Mouse (Mus musculus) cortical plate, adult 2 months (tissue): ENCODE results near the gene Asdurf. TPM values are rescaled to one million over a fixed set of nuclear protein-coding genes. Genes with fewer than 3 reads are reported as not detected.
"Not testable (repeated sequence)": the region's sequence is repeated elsewhere in the genome, so short reads cannot be mapped to it uniquely, and the experiment has no call there.

Experiments
- H3K27ac ChIP-seq: fragments of 200-500 bp; 2 replicates; pipeline ENCODE4 v1.5.1; 2012; ENCODE audit warnings: low read length, control low read depth, inconsistent platforms; ENCODE audit not compliant: insufficient read depth
- H3K4me1 ChIP-seq: fragments of 200-500 bp; 2 replicates; pipeline ENCODE4 v1.6.1; 2011; ENCODE audit warnings: low read length; ENCODE audit not compliant: control insufficient read depth, insufficient read depth
- H3K4me3 ChIP-seq: fragments of 200-500 bp; 2 replicates; pipeline ENCODE4 v1.5.1; 2011; ENCODE audit warnings: mild to moderate bottlenecking, low read length, control low read depth; ENCODE audit not compliant: insufficient read depth
- CTCF ChIP-seq: fragments of 200-500 bp; IDR thresholded peaks from 2 replicates; pipeline ENCODE4 v1.5.1; 2011; ENCODE audit warnings: mild to moderate bottlenecking, control low read depth, low read length; ENCODE audit not compliant: insufficient read depth; ENCODE audit errors: extremely low read depth
- POLR2A ChIP-seq: fragments of 200-500 bp; IDR thresholded peaks from 2 replicates; pipeline ENCODE4 v1.6.1; 2011; ENCODE audit warnings: mild to moderate bottlenecking, low read length, control low read depth; ENCODE audit not compliant: insufficient read depth; ENCODE audit errors: extremely low read depth
- polyA plus RNA-seq: library from polyadenylated mRNA; depleted of rRNA; stranded (reverse); fragments of >200 nt; gene quantifications from 2 replicates; pipeline ENCODE4 v1.2.3, GENCODE M21; 2012; rRNA removed

Gene Asdurf
- polyA plus RNA-seq: not detected in 2 replicates

- peak within 1 kb of the TSS; percentile 73 for H3K4me3 ChIP-seq
- no peaks in the 10 kb centered on the region for H3K4me1 ChIP-seq
- H3K27ac ChIP-seq: peak within 1 kb of the TSS; percentile 45; the same call in 1 of the 2 replicates
- TF ChIP-seq POLR2A: peak; percentile 92
- peak; percentile 25; the same call in 1 of the 2 replicates for TF ChIP-seq CTCF
These were observed at the start of gene Asdurf, which contains the start of the genes Gm28551 and Asnsd1 for GRCm38 (mm10) chr1:53352327-53353261. Gene Asdurf (minus strand): TSS chr1:53352619. Gene Gm28551 (minus strand): TSS chr1:53352667. Gene Asnsd1 (minus strand): TSS chr1:53352752.

GRCm38 (mm10) chr1:53393936-53394760 lies 41.7 kb upstream of the Asdurf start:
- not testable (repeated sequence) for H3K4me1 ChIP-seq, H3K27ac ChIP-seq, H3K4me3 ChIP-seq

- TF ChIP-seq POLR2A: no peak
- TF ChIP-seq CTCF: no peak
- H3K4me1 ChIP-seq: no peaks in the 10 kb centered on the region
- H3K27ac ChIP-seq: no peak overlapping the region
- no peak overlapping the region for H3K4me3 ChIP-seq
These were observed 36.3 kb upstream of the Asdurf start for GRCm38 (mm10) chr1:53388762-53389161.

GRCm38 (mm10) chr1:53384085-53384688 lies 31.8 kb upstream of the Asdurf start:
- no peak overlapping the region for H3K4me3 ChIP-seq
- H3K4me1 ChIP-seq: no peaks in the 10 kb centered on the region
- H3K27ac ChIP-seq: no peak overlapping the region
- TF ChIP-seq POLR2A: no peak
- no peak for TF ChIP-seq CTCF

GRCm38 (mm10) chr1:53377731-53378130 lies 25.3 kb upstream of the Asdurf start:
- Histone ChIP-seq H3K27ac (no peak overlapping the region), H3K4me3 (no peak overlapping the region), H3K4me1 (no peaks in the 10 kb centered on the region)
- TF ChIP-seq POLR2A (no peak), CTCF (no peak)

- H3K4me1 ChIP-seq, H3K4me3 ChIP-seq: not testable (repeated sequence)
These were observed 23.5 kb upstream of the Asdurf start for GRCm38 (mm10) chr1:53375965-53376364.

GRCm38 (mm10) chr1:53358988-53359387 lies 6.6 kb upstream of the Asdurf start:
- no peak overlapping the region for H3K27ac ChIP-seq
- H3K4me3 ChIP-seq: no peak overlapping the region
- no peaks in the 10 kb centered on the region for H3K4me1 ChIP-seq
- TF ChIP-seq CTCF (no peak), POLR2A (no peak)

More at GRCm38 (mm10) chr1:53375965-53376364, 23.5 kb upstream of the Asdurf start:
- not testable (repeated sequence) for H3K27ac ChIP-seq

- Histone ChIP-seq H3K27ac (no peak overlapping the region), H3K4me1 (no peaks in the 10 kb centered on the region), H3K4me3 (no peak overlapping the region)
- no peak for TF ChIP-seq POLR2A
- no peak for TF ChIP-seq CTCF
These were observed 11.3 kb downstream of the Asdurf start for GRCm38 (mm10) chr1:53341071-53341470.

- H3K4me3 ChIP-seq, H3K4me1 ChIP-seq, H3K27ac ChIP-seq: not testable (repeated sequence)
These were observed 15.0 kb downstream of the Asdurf start for GRCm38 (mm10) chr1:53337403-53337802.
